Mouse (Mus musculus): ENCODE measurements around the gene Cpe.
"Not testable (repeated sequence)": the region's sequence is repeated elsewhere in the genome, so short reads cannot be mapped to it uniquely, and the experiment has no call there.

The Cpe gene

GRCm38 (mm10) chr8:64674951-64675585 is 17.8 kb downstream of the Cpe start:
- no peak for DNase-seq (ENCODE audit: low spot score)

- DNase-seq (ENCODE audit: low spot score), result no peak
Observed at GRCm38 (mm10) chr8:64672920-64673319, 19.9 kb downstream of the Cpe start.

DNA sequence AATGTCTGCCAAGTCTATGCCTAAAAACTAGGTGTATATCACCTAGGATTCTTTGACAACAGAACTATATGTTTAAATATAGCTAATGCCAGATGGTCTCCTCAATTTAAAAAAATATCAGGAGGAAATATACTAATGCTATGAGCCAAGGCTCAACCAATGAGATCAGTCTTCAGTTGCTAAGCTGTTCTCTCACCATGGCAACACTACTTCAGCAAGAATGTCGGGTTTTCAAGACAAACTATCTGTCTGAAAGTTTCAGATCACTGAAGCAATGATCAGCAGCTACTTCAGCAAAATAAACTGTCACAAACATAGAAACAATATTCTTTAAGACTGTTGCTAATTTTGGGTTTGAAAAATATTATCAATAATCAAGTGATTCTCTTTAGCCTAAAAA is 20.9 kb downstream of the Cpe start:
- no peak for DNase-seq (ENCODE audit: low spot score)

DNA sequence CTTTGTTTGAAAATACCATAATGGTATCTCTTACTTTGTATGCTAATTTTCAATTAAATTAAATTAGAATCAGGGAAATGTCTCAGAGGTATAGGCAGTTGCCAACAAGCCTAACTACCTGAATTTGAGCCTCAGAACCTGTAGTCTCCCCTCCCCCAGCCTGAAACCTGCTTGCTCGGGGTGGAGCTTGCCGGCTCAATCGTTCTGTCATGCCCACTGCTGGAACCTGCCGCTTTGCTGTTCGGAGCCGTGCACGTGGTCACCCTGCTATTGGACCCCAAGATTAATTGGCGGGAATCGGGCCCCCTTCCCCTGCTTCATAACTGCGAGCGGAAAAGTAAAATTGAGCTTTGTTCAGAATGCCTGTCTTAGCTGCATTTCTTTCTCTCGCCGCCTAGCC is 26.5 kb downstream of the Cpe start:
- not testable (repeated sequence) for DNase-seq (ENCODE audit: low spot score)

DNA sequence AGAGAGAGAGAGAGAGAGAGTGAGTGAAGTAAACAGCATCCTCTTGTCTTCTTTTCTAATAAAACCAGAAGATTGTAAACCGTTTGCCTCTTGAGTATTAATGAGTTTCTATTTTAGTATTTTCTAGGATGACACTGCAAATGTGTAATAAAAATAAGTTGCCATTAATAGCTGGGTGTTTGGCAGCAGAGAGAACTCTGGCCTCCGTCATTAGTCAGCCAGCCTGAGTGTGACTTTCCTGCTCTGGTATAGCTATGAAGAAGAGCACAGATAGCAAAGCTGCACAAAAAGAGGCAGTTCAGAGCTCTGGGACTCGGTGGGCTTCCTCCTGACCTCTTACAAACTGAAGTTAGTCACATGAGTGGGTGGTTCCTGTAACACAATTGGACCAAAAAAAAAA is 27.3 kb downstream of the Cpe start:
- no peak for DNase-seq (ENCODE audit: low spot score)

- DNase-seq (ENCODE audit: low spot score), result no peak
Observed at GRCm38 (mm10) chr8:64664811-64665210, 28.0 kb downstream of the Cpe start.

DNA sequence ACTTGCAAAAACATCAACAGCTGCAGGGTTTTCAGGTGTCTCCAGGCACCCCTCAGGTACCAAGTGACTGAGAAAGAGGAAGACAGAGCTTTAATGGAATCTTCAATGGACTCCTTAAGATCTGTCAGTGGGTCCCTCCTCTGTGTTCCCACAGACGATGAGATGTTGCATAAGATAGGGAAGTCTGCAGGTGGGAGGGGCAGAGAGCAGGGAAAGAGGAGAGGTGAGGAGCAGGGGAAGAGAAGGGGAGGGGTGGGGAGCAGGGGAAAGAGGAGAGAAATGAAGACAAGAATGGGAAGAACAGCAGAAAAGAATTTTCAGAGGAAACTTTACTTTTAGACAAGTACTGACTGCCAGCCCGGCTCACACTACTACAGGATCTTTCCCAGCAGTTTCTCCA is 28.5 kb downstream of the Cpe start:
- no peak for DNase-seq (ENCODE audit: low spot score)

- DNase-seq (ENCODE audit: low spot score), result no peak
Observed at GRCm38 (mm10) chr8:64659097-64659496, 33.8 kb downstream of the Cpe start.

DNA sequence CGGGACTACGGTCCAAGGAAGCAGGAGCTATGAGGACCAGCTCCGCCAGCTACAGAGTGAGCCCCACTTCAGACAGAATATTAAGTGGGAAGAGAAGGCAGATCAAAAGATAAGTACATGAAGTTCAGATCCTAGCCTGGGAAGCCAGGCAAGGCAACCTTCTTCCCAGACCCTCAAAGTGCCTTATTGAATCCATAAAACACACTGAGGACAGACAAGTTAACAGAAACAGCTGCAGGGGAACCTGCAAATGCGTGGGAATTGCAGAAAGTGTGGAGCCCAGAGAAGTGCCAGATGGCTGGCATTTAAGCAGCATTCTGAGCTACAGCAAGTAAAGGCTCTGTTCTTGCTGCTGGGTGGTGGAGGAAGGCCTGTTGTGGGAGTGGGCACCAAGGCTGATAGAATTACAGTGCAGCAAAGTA is 34.9 kb downstream of the Cpe start:
- DNase-seq (ENCODE audit: low spot score), result no peak

GRCm38 (mm10) chr8:64657517-64657916 is 35.3 kb downstream of the Cpe start:
- no peak for DNase-seq (ENCODE audit: low spot score)

- DNase-seq (ENCODE audit: low spot score), result no peak
Observed at GRCm38 (mm10) chr8:64655887-64656286, 37.0 kb downstream of the Cpe start.

DNA sequence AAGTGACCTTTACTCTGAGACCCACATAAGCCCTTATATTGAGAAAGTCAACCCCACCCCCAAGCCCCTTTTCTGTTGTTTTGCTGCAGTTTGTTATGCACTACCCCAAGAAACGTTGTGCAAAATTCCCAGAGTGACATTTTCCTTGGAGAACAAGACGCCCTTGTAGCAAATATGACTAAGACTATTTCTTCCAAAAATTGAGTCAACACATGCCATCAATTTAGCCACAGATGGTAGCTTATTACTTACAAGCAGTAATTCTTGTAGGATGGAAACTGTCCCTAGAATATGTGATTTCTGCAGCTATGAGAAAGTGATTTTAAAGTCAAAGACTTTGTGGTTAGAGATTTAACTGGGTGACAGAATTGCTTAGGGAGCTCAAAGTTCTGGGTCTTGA is 37.8 kb downstream of the Cpe start:
- no peak for DNase-seq (ENCODE audit: low spot score)

GRCm38 (mm10) chr8:64652285-64652684 is 40.6 kb downstream of the Cpe start:
- no peak for DNase-seq (ENCODE audit: low spot score)

DNA sequence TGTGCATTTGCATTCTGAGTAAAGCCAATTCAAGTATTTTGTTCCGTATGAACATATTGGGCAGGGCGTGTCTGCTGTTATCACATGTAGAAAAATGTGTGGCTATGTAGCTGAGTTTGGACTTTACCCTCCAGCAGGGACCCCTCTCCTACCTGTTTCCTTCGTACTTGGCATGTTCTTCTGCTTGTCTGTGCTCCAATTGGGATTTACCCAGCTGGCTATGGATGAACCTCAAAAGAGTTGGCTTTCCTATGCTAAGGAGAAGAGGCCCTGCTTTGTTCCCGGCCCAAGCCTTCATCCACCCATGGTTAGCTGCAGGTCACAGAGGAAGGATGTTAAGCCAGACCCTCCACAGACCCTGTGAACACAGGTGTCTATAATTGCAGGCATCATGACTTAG is 44.8 kb downstream of the Cpe start:
- DNase-seq (ENCODE audit: low spot score), result no peak

DNA sequence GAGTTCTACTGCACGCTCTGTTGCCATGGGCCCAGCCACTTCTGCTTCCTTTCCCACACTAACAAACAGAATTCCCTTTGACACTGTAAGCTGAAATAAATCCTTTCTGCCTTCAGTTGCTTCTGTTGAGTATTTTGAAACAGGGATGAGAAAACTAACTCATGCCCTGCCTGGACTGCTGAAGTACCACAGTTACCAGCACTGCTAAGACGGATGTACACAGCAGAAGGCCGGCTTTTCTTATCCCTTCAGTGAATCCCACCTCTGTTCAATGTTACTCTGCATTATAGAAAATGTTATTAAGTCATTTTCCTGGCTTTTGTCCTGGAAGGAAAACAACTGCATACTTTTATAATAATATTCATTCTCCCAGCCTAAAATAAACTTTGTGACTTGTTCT is 45.7 kb downstream of the Cpe start:
- no peak for DNase-seq (ENCODE audit: low spot score)

GRCm38 (mm10) chr8:64646421-64646820 is 46.4 kb downstream of the Cpe start:
- DNase-seq (ENCODE audit: low spot score), result no peak

DNA sequence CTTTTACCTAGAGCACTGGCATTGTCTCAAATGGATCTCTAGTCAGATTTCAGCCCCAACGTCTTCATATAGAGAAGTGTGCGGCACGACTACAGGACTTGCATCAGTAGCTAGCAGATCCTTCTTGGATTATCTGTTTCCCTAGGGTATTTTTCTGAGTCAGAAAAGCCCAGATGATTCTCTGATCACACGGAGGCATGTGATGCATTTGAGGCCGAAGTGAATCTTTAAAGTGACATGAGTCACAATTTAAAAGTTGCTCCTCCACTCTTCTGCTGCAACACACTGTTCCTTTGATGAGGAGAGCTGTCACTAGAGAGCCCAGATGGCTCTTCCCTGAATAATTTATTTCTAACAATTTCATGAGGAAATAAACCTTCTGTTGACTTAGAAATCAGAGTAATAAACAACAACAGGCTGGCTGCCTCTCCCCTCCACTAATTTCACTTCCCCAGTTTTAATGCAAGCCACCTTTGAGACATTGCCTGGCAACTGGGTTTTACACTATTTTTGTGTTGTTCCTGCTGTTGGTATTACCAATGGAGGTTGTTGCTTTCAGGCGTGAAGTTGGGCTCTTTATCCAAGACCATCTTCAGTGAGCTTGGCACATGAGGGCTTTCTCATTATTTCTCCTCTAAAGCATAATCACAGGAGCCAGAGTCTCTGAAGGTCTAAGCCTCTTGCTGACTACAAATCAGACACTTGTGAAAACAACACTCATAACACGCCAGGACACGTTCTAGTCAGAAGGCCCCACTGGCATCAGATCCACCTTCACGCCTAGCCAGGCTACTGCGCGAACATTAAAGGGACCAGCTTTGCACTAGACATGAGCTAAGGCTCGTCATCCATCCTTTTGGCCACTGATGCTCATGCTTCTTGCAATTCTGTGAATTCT is 48.5 kb downstream of the Cpe start:
- no peak for DNase-seq (ENCODE audit: low spot score)

DNA sequence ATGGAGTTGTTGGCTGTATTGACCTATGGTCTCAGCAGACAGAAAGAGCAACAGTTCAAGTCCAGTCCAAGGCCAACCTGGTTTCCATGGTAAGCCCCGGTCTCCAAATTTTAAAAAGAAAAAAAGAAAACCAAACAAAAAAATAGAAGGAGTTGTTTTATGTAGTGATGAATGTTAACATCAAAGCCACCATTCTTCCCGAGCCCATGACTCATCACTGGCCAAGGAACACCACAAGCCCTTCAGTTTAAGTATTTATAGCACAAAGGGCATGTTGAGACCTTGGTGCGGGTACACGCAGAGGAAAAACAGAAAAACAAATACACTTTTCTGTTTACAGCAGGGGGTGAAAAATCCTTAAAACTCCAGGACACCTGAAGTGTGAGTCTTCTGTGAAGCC is 49.5 kb downstream of the Cpe start:
- DNase-seq (ENCODE audit: low spot score), result no peak

DNA sequence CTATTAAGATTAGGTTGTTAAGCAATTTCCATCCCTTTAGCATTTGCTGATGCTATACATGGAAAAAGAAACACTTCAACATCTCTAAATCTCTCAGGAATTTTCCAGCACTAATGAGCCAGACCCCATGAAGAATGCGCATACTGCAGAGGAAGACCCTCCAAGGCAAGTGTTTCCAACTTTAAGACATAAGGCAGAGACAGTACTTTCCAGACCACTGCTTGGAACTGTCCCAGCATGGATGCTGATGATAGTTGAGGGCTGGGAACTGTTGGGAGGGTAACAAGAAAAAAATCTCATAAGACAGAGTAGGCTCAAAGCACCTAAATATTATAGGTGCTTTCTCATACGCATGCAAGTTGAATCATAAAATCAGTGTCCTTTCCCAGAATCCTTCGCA is 50.1 kb downstream of the Cpe start:
- no peak for DNase-seq (ENCODE audit: low spot score)

DNA sequence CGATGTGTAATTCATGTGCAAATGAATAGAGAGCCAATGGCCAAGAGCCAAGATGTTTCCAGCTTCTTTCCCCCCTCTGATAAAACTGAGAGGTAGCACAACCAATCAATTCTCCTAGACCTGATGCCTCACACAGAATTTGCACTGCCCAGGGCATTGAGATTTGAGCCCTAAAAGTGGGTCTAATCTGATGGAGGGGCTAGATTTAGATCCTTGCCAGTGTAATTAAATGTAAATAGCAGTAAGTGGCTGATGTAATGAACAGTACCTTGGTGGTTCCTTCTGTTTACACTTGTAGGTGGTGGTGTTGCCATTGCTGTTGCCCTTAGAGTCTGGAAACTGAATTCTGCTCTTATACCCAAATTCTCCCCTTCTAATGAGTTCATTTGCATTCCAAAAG is 52.3 kb downstream of the Cpe start:
- no peak for DNase-seq (ENCODE audit: low spot score)

- no peak for DNase-seq (ENCODE audit: low spot score)
Observed at GRCm38 (mm10) chr8:64639676-64640075, 53.2 kb downstream of the Cpe start.

GRCm38 (mm10) chr8:64634901-64635300 is 58.0 kb downstream of the Cpe start:
- no peak for DNase-seq (ENCODE audit: low spot score)

DNA sequence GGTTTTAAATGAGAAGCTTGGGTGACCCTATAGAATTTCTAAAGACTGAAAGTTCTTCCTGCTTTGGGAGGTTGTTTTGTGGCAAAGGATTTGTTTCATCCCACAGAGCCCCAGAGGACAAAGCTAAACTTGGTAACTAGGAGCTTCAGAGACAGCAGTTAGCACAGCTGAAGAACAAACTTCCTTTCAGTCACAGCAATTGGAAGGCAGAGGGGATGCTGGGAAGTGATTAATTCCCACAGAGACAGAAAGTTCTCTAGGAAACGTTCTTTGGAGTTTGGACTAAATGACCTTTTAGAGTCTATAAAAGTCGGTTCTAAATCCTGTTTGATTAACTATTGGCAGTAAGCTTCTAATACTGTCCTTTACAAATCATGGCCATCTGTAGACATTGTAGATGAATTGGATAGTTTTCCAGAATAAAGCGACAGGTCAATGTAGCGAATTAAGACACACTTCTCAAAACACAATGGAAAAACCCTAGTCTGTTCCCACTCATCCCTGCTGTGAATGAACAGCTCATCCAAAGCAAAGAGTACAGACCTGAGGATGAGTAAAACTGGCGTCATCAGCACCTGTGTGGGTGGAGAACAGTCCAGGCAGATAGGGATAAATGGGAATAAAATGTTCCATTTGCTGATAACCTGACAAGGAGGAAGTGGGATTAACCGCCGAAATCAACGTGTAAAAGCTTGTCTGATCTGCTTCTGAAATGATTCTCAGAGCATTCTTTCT is 58.6 kb downstream of the Cpe start:
- DNase-seq (ENCODE audit: low spot score), result no peak

Data from testis, postnatal 14 days (tissue).